Mouse (Mus musculus) embryonic facial prominence, embryonic 15.5 days (tissue): ENCODE measurements around the gene Rabep1. TPM values are rescaled to one million over a fixed set of nuclear protein-coding genes. Genes with fewer than 3 reads are reported as not detected.

Source experiments
- ATAC-seq: fragments of 200-750 bp; cut with Nextera tagmentation; 2 replicates; pipeline ENCODE4 v1.8.0; 2017; ENCODE audit warnings: low read depth, moderate TSS enrichment; ENCODE audit not compliant: insufficient number of reproducible peaks, low FRiP score, low TSS enrichment
- H3K27ac ChIP-seq: fragments of 300-500 bp; sonication (generic); replicated peaks from 2 replicates; pipeline ENCODE4 v1.5.1; 2015; ENCODE audit warnings: mild to moderate bottlenecking, inconsistent platforms
- H3K27me3 ChIP-seq: fragments of 300-500 bp; sonication (generic); 2 replicates; pipeline ENCODE4 v1.6.1; 2015; ENCODE audit warnings: inconsistent platforms
- H3K36me3 ChIP-seq: fragments of 300-500 bp; sonication (generic); 2 replicates; pipeline ENCODE4 v1.6.1; 2015; ENCODE audit warnings: mild to moderate bottlenecking, inconsistent platforms
- H3K4me1 ChIP-seq: fragments of 300-500 bp; sonication (generic); 2 replicates; pipeline ENCODE4 v1.6.1; 2015; ENCODE audit warnings: inconsistent platforms
- H3K4me2 ChIP-seq: fragments of 300-500 bp; sonication (generic); replicated peaks from 2 replicates; pipeline ENCODE4 v1.6.1; 2015; ENCODE audit warnings: mild to moderate bottlenecking, inconsistent platforms
- H3K4me3 ChIP-seq: fragments of 300-500 bp; sonication (generic); replicated peaks from 2 replicates; pipeline ENCODE4 v1.5.1; 2015; ENCODE audit warnings: mild to moderate bottlenecking, inconsistent platforms
- H3K9ac ChIP-seq: fragments of 300-500 bp; sonication (generic); 2 replicates; pipeline ENCODE4 v1.6.1; 2015; ENCODE audit warnings: inconsistent platforms
- H3K9me3 ChIP-seq: fragments of 300-500 bp; sonication (generic); replicated peaks from 2 replicates; pipeline ENCODE4 v1.6.1; 2016; ENCODE audit warnings: inconsistent platforms
- WGBS: fragments of 180-500 bp; shearing (Covaris S2); methylation state at CpG from one replicate; pipeline ENCODE4 v1.1.7; 2015; 5-methylcytosine and 5-hydroxymethylcytosine counted together
- polyA plus RNA-seq: library from polyadenylated mRNA; unstranded; fragments of >200 nt; fragmentation: Nextera tagmentation; extraction: Ambion mirVana; gene quantifications from 2 replicates; pipeline ENCODE4 v1.2.1, GENCODE M21; 2015

Gene Rabep1
- polyA plus RNA-seq, 1 experiment from 2014 or later = 34.7 TPM

DNA sequence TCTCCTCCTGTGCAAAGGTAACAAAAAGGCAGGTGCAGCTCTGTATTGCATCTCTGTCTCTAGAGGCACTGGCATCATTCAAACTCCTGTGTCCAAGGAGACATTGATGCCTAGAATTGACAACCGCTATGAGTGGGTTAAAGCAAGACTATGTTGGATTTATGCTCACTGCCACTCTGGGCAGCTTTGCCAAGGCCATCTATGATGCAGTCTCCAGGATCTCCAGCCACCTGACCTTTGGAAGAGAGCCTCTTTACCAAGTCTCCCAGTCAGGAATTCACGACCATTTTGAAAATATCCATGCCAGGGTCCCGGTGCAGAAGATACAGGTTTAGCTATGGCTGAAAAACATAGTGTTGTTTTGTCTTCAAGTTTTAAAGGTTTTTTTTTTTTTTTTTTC lies 24.7 kb downstream of the Rabep1 start:
- Histone ChIP-seq H3K4me1 (0 out of 2 replicates have a peak, but pooled peaks cover 6% of the 10 kb centered on the region), H3K27ac (no peak overlapping the region), H3K4me2 (no peak overlapping the region), H3K9me3 (no peaks in the 10 kb centered on the region), H3K4me3 (no peak overlapping the region), H3K9ac (no peak overlapping the region), H3K27me3 (no peaks in the 10 kb centered on the region), H3K36me3 (no peaks in the 10 kb centered on the region)
- no peak for ATAC-seq
- 90% methylated on average over 3 of the region's 3 CpGs for WGBS

DNA sequence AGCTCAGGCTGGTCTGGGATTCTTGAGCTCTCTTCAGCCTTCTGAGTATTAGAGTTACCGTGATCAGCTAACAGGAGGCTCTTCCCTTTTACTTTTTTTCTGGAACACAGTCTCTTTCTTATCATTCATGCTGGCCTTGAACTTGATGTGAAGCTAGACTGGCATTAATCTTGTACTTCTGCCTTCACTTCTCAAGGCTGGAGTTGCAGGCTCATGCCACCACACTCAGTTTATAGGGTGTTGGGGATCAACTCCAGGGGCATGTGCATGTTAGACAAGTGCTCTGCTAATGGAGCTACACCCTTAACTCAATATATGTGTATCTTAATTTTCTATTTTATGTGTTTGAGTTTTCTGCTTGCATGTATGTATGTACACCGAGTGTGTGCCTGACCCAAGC lies 25.2 kb downstream of the Rabep1 start:
- no peaks in the 10 kb centered on the region for H3K9me3 ChIP-seq
- no peak for ATAC-seq
- 80% methylated on average over 2 of the region's 2 CpGs for WGBS
- no peak overlapping the region for H3K27ac ChIP-seq
- H3K4me3 ChIP-seq = no peak overlapping the region
- no peak overlapping the region for H3K4me2 ChIP-seq
- H3K27me3 ChIP-seq = no peaks in the 10 kb centered on the region
- H3K9ac ChIP-seq = no peak overlapping the region
- 0 out of 2 replicates have a peak, but pooled peaks cover 6% of the 10 kb centered on the region for H3K4me1 ChIP-seq
- no peaks in the 10 kb centered on the region for H3K36me3 ChIP-seq

DNA sequence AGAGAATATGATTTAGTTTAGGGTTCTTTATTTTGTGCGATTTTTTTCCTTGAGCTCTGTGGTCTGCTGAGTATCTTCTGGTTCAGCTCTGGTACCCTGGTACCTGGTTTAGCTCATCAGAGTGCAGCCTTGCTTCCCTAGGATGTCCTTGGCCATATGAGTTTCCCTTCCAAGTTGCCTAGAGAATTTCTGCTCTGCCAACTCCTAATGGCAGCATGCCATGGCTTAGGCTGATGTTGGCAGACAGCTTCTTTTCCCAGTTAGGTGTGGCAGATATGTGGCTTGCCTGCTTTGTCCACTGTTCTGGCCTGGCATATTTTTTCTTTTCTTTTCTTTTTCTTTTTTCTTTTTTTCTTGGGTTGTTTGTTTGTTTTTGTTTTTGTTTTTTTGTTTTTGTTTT lies 25.8 kb downstream of the Rabep1 start:
- 0 out of 2 replicates have a peak, but pooled peaks cover 6% of the 10 kb centered on the region for H3K4me1 ChIP-seq
- 88% methylated on average over 1 of the region's 1 CpGs for WGBS
- ATAC-seq = no peak
- no peak overlapping the region for H3K4me3 ChIP-seq
- H3K36me3 ChIP-seq = no peaks in the 10 kb centered on the region
- no peak overlapping the region for H3K27ac ChIP-seq
- no peaks in the 10 kb centered on the region for H3K27me3 ChIP-seq
- H3K9ac ChIP-seq = no peak overlapping the region
- H3K9me3 ChIP-seq = no peaks in the 10 kb centered on the region
- H3K4me2 ChIP-seq = no peak overlapping the region

DNA sequence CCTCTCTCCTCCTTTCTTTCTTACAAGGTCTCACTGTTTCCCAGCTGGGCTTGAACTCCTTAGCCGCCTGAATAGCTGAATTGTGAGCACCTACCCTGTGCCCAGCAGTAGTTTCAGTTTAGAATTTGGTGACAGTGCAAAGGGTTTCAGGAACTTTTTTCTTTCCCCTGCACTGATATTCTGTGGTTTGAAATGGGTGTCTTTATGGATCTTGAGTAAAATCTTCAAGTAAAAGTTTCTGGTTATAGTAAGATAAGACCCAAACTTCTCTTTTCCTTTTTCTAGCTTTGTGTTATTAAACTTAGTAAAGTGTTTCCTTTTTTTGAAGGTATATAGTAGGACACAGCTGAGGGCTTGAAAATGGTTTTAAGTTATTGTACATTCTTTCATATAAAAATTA lies 26.5 kb downstream of the Rabep1 start:
- Histone ChIP-seq H3K9ac (no peak overlapping the region), H3K27ac (no peak overlapping the region), H3K9me3 (no peaks in the 10 kb centered on the region), H3K4me1 (0 out of 2 replicates have a peak, but pooled peaks cover 6% of the 10 kb centered on the region), H3K27me3 (no peaks in the 10 kb centered on the region), H3K4me2 (no peak overlapping the region), H3K4me3 (no peak overlapping the region), H3K36me3 (no peaks in the 10 kb centered on the region)
- no peak for ATAC-seq
- 80% methylated on average over 1 of the region's 1 CpGs for WGBS

DNA sequence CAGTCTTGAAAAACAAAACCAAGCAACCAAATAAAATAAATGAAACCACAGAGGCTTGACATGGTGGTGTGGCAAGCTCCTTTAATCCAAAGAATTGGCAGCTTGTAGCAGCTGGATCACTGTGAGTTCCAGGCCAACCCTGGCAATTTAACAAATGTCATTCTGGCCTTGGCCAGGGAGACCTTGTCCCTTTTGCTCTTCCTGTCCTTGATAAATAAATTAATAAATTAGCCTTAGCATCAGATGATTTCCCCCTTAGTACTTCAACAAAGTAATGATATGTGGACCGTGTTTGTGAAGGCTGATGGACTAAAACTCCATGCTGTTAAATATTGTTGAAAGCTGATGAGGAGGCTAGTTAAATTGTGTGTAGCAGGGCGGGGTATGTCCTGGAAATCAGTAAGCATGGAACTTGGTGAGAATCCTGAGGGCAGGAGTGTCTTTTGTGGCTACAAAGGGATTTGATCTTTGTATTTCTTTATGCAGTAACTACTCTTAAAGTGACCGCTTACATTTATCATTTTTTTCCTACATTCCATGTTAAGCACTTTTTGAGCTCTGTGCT lies 27.3 kb downstream of the Rabep1 start:
- no peak for ATAC-seq
- 86% methylated on average over 3 of the region's 3 CpGs for WGBS
- no peaks in the 10 kb centered on the region for H3K9me3 ChIP-seq

DNA sequence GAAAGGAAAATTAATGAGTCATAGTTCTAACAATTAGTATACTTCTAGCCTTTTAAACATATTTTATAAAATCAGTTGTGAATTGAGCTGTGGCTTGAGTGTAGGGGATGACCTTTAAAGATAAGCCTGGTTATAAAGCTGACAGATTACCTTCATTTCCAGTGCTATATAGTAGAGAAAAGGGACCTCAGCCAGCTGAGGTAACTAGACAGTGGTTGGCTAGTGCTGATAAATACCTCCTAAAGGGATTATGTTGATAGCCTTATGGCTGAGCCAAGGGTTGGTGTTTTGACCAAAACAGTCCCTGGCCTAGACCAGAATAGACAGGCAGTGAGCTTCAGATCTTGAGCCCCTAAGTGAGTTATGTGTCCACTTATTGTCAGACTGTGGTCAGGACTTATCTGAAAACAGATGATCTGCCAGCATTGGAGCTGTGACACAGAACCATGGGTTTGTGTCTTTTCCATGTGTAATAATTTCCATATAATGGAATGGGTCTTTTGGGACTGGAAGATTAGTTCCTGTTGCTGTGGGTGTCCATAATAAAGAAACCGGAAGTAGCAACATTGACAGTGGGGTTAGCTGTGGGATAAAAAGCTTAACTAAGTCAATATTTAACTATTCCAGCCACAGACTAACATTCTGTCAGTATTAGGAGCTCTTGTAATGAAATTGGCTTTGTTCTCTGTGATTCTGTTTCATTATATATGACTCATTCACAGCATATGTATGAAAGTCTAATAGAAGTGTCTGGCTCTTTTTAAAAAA lies 29.5 kb downstream of the Rabep1 start:
- 0 out of 2 replicates have a peak, but pooled peaks cover 6% of the 10 kb centered on the region for H3K4me1 ChIP-seq
- no peak overlapping the region for H3K4me3 ChIP-seq
- no peaks in the 10 kb centered on the region for H3K9me3 ChIP-seq
- H3K27ac ChIP-seq = no peak overlapping the region
- ATAC-seq = no peak
- no peak overlapping the region for H3K4me2 ChIP-seq
- H3K27me3 ChIP-seq = no peaks in the 10 kb centered on the region
- WGBS = 59% methylated on average over 1 of the region's 1 CpGs
- H3K9ac ChIP-seq = no peak overlapping the region
- peaks cover 4% of the 10 kb centered on the region for H3K36me3 ChIP-seq

More for the DNA sequence above, 27.3 kb downstream of the Rabep1 start:
- H3K9ac ChIP-seq = no peak overlapping the region
- 0 out of 2 replicates have a peak, but pooled peaks cover 6% of the 10 kb centered on the region for H3K4me1 ChIP-seq
- H3K36me3 ChIP-seq = no peaks in the 10 kb centered on the region
- H3K27ac ChIP-seq = no peak overlapping the region
- no peak overlapping the region for H3K4me3 ChIP-seq
- no peak overlapping the region for H3K4me2 ChIP-seq
- H3K27me3 ChIP-seq = no peaks in the 10 kb centered on the region

DNA sequence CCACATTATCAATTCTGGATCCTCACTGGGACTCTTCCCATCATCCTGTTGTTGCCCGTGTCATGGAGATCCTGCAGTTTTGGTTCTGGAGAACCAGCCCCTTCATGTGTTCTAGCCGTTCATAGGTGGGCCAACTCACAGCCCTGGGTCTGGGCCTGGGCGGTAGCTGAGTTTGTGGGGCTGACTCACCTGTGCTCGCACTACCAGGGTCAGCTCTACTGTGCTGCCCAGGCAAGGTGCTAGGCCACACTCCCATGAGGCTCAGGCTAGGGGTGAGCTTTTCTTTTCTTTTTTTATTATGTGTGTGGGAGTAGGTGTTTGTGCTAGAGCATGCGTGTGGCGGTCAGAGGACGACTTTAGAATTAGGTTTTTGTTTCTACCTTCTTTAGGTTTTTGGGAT lies 33.1 kb downstream of the Rabep1 start:
- WGBS = 92% methylated on average over 7 of the region's 7 CpGs
- Histone ChIP-seq H3K36me3 (peaks cover 4% of the 10 kb centered on the region), H3K4me1 (no peaks in the 10 kb centered on the region), H3K9ac (no peak overlapping the region), H3K9me3 (no peaks in the 10 kb centered on the region), H3K27me3 (no peaks in the 10 kb centered on the region), H3K4me3 (no peak overlapping the region), H3K27ac (no peak overlapping the region), H3K4me2 (no peak overlapping the region)
- ATAC-seq = no peak

DNA sequence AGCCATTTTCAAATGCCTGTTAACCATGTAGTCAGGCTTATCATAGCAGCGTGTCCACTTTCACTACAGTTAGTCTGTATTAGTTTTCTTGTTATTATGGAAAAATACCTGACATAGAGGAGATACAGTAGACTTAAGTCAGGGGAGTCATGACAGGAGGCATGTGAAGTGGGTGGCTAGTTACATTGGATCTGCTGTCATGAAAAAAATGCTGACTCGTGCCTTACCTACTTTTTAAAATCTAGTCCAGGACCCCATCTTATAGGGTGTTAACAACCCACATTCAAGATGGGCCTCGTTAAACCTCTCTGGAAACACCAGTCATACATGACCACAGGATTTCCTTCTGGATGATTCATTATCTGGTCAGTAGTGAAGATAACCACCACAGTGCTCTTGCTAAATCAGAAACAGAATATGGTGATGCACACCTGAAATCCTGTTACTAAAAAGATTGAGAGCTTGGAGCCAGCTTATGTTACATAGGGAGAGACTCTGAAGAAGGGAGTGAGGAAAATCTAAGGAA lies 38.4 kb downstream of the Rabep1 start:
- Histone ChIP-seq H3K36me3 (peaks cover 14% of the 10 kb centered on the region; the same call in 1 of the 2 replicates), H3K4me3 (no peak overlapping the region), H3K27me3 (no peaks in the 10 kb centered on the region), H3K4me2 (no peak overlapping the region), H3K27ac (no peak overlapping the region), H3K4me1 (no peaks in the 10 kb centered on the region), H3K9me3 (no peaks in the 10 kb centered on the region), H3K9ac (no peak overlapping the region)
- 90% methylated on average over 3 of the region's 3 CpGs for WGBS
- ATAC-seq = no peak

DNA sequence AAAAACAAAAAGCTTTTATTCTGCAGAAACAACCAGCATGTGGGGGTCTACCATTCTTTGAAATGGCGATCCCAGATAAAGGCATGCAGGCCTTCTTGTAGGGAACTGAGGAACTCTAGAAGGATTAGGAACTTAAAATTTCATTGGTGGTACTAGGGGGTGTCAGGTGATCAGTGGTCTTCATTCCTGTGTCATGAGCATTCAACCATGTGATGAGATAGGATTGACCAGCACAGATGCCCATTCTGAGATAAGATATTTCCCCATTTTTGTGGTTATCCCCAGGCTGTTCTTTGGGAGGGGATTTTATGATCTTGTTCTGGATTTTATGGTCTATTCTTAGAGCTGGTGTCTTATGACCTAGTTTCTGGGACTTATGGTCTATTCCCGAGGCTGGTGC lies 46.1 kb downstream of the Rabep1 start:
- Histone ChIP-seq H3K9ac (no peak overlapping the region), H3K4me3 (no peak overlapping the region), H3K4me1 (no peaks in the 10 kb centered on the region), H3K4me2 (no peak overlapping the region), H3K27ac (no peak overlapping the region), H3K27me3 (no peaks in the 10 kb centered on the region), H3K36me3 (peaks cover 51% of the 10 kb centered on the region), H3K9me3 (0 out of 2 replicates have a peak, but pooled peaks cover 5% of the 10 kb centered on the region)
- 90% methylated on average over 2 of the region's 2 CpGs for WGBS
- no peak for ATAC-seq

DNA sequence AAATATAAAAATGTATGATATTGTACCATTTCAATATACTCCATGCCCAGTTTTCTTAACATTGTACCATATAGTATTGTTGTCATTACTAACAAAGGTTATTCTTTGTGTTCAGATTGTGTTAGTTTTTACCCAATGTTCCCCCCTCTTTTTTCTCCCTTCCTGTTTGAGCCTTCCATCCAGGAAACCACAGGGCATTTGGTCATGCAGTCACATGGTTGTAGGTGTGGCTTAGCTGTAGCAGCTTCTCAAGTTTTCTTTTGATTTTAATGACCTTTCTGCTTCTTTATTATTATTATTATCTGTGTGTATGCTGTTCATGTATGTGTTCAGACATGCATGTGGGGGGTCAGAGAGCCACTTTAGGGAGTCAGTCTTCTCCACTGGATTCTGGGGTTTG lies 47.0 kb downstream of the Rabep1 start:
- Histone ChIP-seq H3K9me3 (0 out of 2 replicates have a peak, but pooled peaks cover 5% of the 10 kb centered on the region), H3K36me3 (peaks cover 49% of the 10 kb centered on the region), H3K4me2 (no peak overlapping the region), H3K4me1 (no peaks in the 10 kb centered on the region), H3K27ac (no peak overlapping the region), H3K27me3 (no peaks in the 10 kb centered on the region), H3K9ac (no peak overlapping the region), H3K4me3 (no peak overlapping the region)
- ATAC-seq = no peak

DNA sequence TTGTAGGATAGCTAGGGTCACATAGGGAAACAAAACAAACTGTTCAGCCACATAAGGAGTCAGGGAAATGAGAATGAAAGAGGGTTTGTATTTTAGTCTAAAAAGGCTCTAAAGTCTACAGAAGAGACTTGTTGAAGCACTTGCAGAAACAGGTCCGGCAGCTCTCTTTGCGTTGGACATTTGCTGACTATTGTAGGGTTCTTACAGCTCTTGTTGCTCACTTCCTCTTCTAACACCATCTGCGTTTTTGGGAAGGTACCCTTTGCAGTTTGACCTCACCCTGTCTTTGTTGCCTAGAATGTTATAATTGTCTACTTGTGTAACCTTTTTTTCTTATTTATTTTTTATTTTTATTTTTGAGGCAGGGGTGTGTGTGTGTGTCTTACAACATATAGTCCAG lies 53.1 kb downstream of the Rabep1 start:
- ATAC-seq = no peak
- H3K27ac ChIP-seq = no peak overlapping the region
- no peaks in the 10 kb centered on the region for H3K4me1 ChIP-seq
- no peaks in the 10 kb centered on the region for H3K27me3 ChIP-seq
- peaks cover 28% of the 10 kb centered on the region for H3K36me3 ChIP-seq
- no peak overlapping the region for H3K9ac ChIP-seq
- 0 out of 2 replicates have a peak, but pooled peaks cover 5% of the 10 kb centered on the region for H3K9me3 ChIP-seq
- no peak overlapping the region for H3K4me3 ChIP-seq
- H3K4me2 ChIP-seq = no peak overlapping the region
- WGBS = 81% methylated on average over 3 of the region's 3 CpGs
